Mouse (Mus musculus) intestine, postnatal 0 days (tissue): Measurements from ENCODE around the gene Zbtb21. TPM values are rescaled to one million over a fixed set of nuclear protein-coding genes. Genes with fewer than 3 reads are reported as not detected.

Experiments
- ATAC-seq: fragments of 200-750 bp; cut with Nextera tagmentation; 2 replicates; pipeline ENCODE4 v1.8.0; 2017; ENCODE audit warnings: mild to moderate bottlenecking, moderate TSS enrichment, moderate library complexity
- H3K27ac ChIP-seq: fragments of 300-500 bp; sonication (generic); 2 replicates; pipeline ENCODE4 v1.5.1; 2014; ENCODE audit warnings: mild to moderate bottlenecking, low read depth, low read length, moderate library complexity
- H3K27me3 ChIP-seq: fragments of 300-500 bp; sonication (generic); replicated peaks from 2 replicates; pipeline ENCODE4 v1.6.1; 2014; ENCODE audit warnings: low read length, mixed read lengths; ENCODE audit not compliant: control insufficient read depth, insufficient read depth
- H3K36me3 ChIP-seq: fragments of 300-500 bp; sonication (generic); 2 replicates; pipeline ENCODE4 v1.6.1; 2014; ENCODE audit warnings: mild to moderate bottlenecking, moderate library complexity; ENCODE audit not compliant: control insufficient read depth, insufficient read depth
- H3K4me1 ChIP-seq: fragments of 300-500 bp; sonication (generic); replicated peaks from 2 replicates; pipeline ENCODE4 v1.6.1; 2014; ENCODE audit warnings: antibody characterized with exemption, low read length, mixed read lengths; ENCODE audit not compliant: control insufficient read depth, insufficient read depth
- H3K4me2 ChIP-seq: fragments of 300-500 bp; sonication (generic); replicated peaks from 2 replicates; pipeline ENCODE4 v1.6.1; 2014; ENCODE audit warnings: low read depth, mild to moderate bottlenecking, moderate library complexity
- H3K4me3 ChIP-seq: fragments of 300-500 bp; sonication (generic); 2 replicates; pipeline ENCODE4 v1.5.1; 2014; ENCODE audit warnings: low read depth, low read length
- H3K9ac ChIP-seq: fragments of 300-500 bp; sonication (generic); 2 replicates; pipeline ENCODE4 v1.6.1; 2014; ENCODE audit warnings: mild to moderate bottlenecking, low read depth, low read length
- H3K9me3 ChIP-seq: fragments of 300-500 bp; sonication (generic); 2 replicates; pipeline ENCODE4 v1.6.1; 2016; ENCODE audit warnings: mixed run types; ENCODE audit not compliant: control insufficient read depth
- CTCF ChIP-seq: sonication (generic); IDR thresholded peaks from 2 replicates; pipeline ENCODE4 v1.5.1; 2016; ENCODE audit warnings: low read depth, mild to moderate bottlenecking, control low read depth, antibody characterized with exemption, moderate library complexity
- WGBS: fragments of 180-500 bp; shearing (Covaris S2); extraction: QIAGEN DNeasy Blood & Tissue Kit; methylation state at CpG from one replicate; pipeline ENCODE4 v1.1.7; 2014; 5-methylcytosine and 5-hydroxymethylcytosine counted together
- polyA plus RNA-seq: library from polyadenylated mRNA; unstranded; fragments of >200 nt; fragmentation: Nextera tagmentation; extraction: Ambion mirVana; gene quantifications from 2 replicates; pipeline ENCODE4 v1.2.1, GENCODE M21; 2015

The Zbtb21 gene
- polyA plus RNA-seq, 1 experiment from 2014 or later, result 4.2 TPM

DNA sequence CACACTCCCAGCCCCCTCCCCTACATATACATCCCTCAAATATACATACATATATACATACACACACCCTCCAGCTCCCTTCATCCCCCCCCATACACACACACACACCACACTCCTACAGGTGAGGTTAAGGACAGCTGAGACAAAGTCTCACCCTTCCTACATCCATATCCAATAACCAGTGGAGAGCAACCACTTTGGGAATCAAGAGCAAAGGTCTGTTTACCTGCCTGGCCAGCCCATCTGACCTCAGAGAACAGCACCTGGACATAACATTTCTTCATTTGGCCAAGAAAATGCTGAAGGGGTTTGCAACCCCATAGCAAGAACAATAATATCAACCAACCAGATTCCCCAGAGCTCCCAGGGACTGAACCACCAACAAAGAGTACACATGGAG, 56.1 kb downstream of the Zbtb21 start:
- Histone ChIP-seq H3K27me3 (no peaks in the 10 kb centered on the region), H3K9me3 (no peaks in the 10 kb centered on the region), H3K4me2 (no peak overlapping the region), H3K4me1 (no peaks in the 10 kb centered on the region), H3K27ac (no peak overlapping the region), H3K4me3 (no peak overlapping the region), H3K36me3 (0 out of 2 replicates have a peak, but pooled peaks cover 5% of the 10 kb centered on the region), H3K9ac (no peak overlapping the region)
- TF ChIP-seq CTCF, result no peak
- ATAC-seq, result no peak

DNA sequence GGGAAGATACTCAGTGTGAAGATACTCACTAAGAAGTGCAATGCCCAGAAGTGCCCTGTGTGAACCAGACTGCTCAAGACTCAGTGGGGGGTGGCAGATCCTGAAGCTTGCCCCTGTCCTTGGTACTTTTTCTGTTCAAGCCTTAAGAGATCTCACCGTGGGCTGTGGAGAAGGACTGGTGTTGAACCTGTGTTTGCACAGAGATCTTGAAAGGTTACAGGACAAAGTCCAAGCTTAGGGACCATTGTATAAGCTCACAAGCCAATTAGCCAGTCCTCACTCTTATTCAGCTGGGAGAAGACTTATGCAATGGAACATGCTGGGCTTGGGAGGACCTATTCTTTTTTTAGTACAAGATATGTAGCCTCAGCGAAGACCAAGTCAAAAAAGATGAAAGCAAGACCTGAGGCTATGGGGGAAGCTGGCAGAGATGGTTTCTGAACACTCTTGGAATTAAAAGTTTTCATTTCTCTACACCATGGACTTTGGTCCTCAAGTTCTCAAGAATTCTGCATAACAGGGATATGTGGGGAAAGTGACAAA, 56.9 kb downstream of the Zbtb21 start:
- Histone ChIP-seq H3K36me3 (0 out of 2 replicates have a peak, but pooled peaks cover 5% of the 10 kb centered on the region), H3K4me2 (no peak overlapping the region), H3K27ac (no peak overlapping the region), H3K9me3 (no peaks in the 10 kb centered on the region), H3K4me1 (no peaks in the 10 kb centered on the region), H3K4me3 (no peak overlapping the region), H3K27me3 (no peaks in the 10 kb centered on the region), H3K9ac (no peak overlapping the region)
- no peak for ATAC-seq
- 56% methylated on average over 2 of the region's 2 CpGs for whole genome bisulfite sequencing
- no peak for TF ChIP-seq CTCF

- Histone ChIP-seq H3K9ac (no peak overlapping the region), H3K27ac (no peak overlapping the region), H3K9me3 (no peaks in the 10 kb centered on the region), H3K27me3 (no peaks in the 10 kb centered on the region), H3K36me3 (no peaks in the 10 kb centered on the region), H3K4me2 (no peak overlapping the region), H3K4me3 (no peak overlapping the region), H3K4me1 (no peaks in the 10 kb centered on the region)
- WGBS, result 60% methylated on average over 3 of the region's 3 CpGs
- no peak for ATAC-seq
- no peak for TF ChIP-seq CTCF
Observed at GRCm38 (mm10) chr16:97904035-97904434, 58.4 kb downstream of the Zbtb21 start.

DNA sequence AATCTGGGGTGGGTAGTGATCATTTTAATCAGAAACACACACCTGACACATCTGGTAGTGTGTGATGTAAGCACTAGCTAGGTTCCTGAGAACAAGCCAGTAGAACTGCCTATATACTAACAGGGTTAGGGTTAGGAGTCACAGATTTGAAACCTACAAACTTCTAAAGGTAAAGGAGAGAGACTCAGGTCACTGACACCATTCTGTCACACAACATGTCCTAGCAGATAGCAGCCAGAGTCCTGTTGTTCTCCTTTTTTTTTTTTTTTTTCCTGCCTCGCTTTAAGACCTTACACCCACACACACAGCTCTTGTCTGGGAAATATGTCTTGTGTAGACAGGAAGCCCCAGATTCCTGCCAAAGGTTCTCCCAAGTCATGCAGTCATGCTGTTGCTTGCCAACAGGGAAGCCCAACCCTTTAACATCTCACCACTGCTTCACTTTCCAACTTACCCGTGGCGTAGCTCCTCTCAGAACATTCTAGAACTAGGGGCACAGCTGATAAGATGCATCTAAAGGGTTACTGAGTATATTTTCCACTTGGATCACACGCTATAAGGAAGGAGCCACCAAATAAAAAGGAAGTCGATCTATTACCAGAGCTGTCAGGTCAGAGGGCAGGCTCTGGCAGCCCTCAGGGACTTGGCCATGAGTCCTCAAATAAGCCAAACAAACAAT, 64.9 kb downstream of the Zbtb21 start:
- Histone ChIP-seq H3K9me3 (no peaks in the 10 kb centered on the region), H3K36me3 (no peaks in the 10 kb centered on the region), H3K27ac (no peak overlapping the region), H3K4me1 (no peaks in the 10 kb centered on the region), H3K9ac (no peak overlapping the region), H3K4me2 (no peak overlapping the region), H3K27me3 (no peaks in the 10 kb centered on the region), H3K4me3 (no peak overlapping the region)
- no peak for TF ChIP-seq CTCF
- 55% methylated on average over 5 of the region's 5 CpGs for WGBS
- no peak for ATAC-seq

Other genes with a start within 250 kb of the Zbtb21 start
- gene Ripk4, start 198.8 kb downstream of the Zbtb21 start, polyA plus RNA-seq, result 11.9 and 12.9 TPM in 2 replicates
- 1.3 and 2.4 TPM in 2 replicates for gene Prdm15, start 110.8 kb downstream of the Zbtb21 start, polyA plus RNA-seq
- 12.6 and 12.7 TPM in 2 replicates for gene C2cd2, start within 50 bp of the Zbtb21 start, polyA plus RNA-seq
- gene B230307C23Rik, start 34.7 kb upstream of the Zbtb21 start, polyA plus RNA-seq, result 22.8 and 30.5 TPM in 2 replicates
- 1.9 and 2.3 TPM in 2 replicates for gene A630089N07Rik, start 119.8 kb upstream of the Zbtb21 start, polyA plus RNA-seq